Mouse (Mus musculus) limb, embryonic 14.5 days (tissue): ENCODE measurements at regions not wholly inside any gene's neighbourhood (a gene's known extent, or its start where the extent isn't known, plus 50 kb on each side); places are given as distances from the start of the nearest gene placed in this dataset.

Source experiments
- ATAC-seq: fragments of 200-750 bp; cut with Nextera tagmentation; 2 replicates; pipeline ENCODE4 v1.8.0; 2017; ENCODE audit warnings: low read depth, moderate number of reproducible peaks, moderate TSS enrichment; ENCODE audit not compliant: low FRiP score
- DNase-seq: peaks from one replicate; pipeline ENCODE4 v3.0.0-alpha.2; 2015; ENCODE audit warnings: low spot score
- H3K27ac ChIP-seq: fragments of 300-500 bp; sonication (generic); replicated peaks from 2 replicates; pipeline ENCODE4 v1.5.1; 2014; ENCODE audit warnings: low read depth, mild to moderate bottlenecking, low read length, moderate library complexity, mixed read lengths
- H3K27me3 ChIP-seq: fragments of 300-500 bp; sonication (generic); 2 replicates; pipeline ENCODE4 v1.6.1; 2014; ENCODE audit warnings: low read length, mixed read lengths; ENCODE audit not compliant: control insufficient read depth, insufficient read depth
- H3K36me3 ChIP-seq: fragments of 300-500 bp; sonication (generic); 2 replicates; pipeline ENCODE4 v1.6.1; 2014; ENCODE audit warnings: mild to moderate bottlenecking, low read length, moderate library complexity, mixed read lengths; ENCODE audit not compliant: control insufficient read depth, insufficient read depth
- H3K4me1 ChIP-seq: fragments of 300-500 bp; sonication (generic); 2 replicates; pipeline ENCODE4 v1.6.1; 2014; ENCODE audit warnings: antibody characterized with exemption, low read length, mixed read lengths; ENCODE audit not compliant: control insufficient read depth, insufficient read depth
- H3K4me2 ChIP-seq: fragments of 300-500 bp; sonication (generic); replicated peaks from 2 replicates; pipeline ENCODE4 v1.6.1; 2014; ENCODE audit warnings: low read depth, mild to moderate bottlenecking, low read length, moderate library complexity; ENCODE audit not compliant: severe bottlenecking
- H3K4me3 ChIP-seq: fragments of 300-500 bp; sonication (generic); replicated peaks from 2 replicates; pipeline ENCODE4 v1.5.1; 2014; ENCODE audit warnings: low read length
- H3K9ac ChIP-seq: fragments of 300-500 bp; sonication (generic); 2 replicates; pipeline ENCODE4 v1.6.1; 2014; ENCODE audit warnings: mild to moderate bottlenecking, low read depth, low read length, moderate library complexity; ENCODE audit not compliant: severe bottlenecking
- H3K9me3 ChIP-seq: fragments of 300-500 bp; sonication (generic); 2 replicates; pipeline ENCODE4 v1.6.1; 2016; ENCODE audit warnings: low read length; ENCODE audit not compliant: control insufficient read depth
- POLR2A ChIP-seq: fragments of 200-500 bp; IDR thresholded peaks from 2 replicates; pipeline ENCODE4 v1.8.0; 2012; ENCODE audit warnings: inconsistent platforms, mild to moderate bottlenecking, moderate library complexity, borderline replicate concordance; ENCODE audit not compliant: insufficient read depth, insufficient read length; ENCODE audit errors: extremely low read depth
- WGBS: fragments of 180-500 bp; shearing (Covaris S2); extraction: QIAGEN DNeasy Blood & Tissue Kit; methylation state at CpG from one replicate; pipeline ENCODE4 v1.1.7; 2014; 5-methylcytosine and 5-hydroxymethylcytosine counted together

GRCm38 (mm10) chr10:102801391-102801790 lies 228.6 kb downstream of the Alx1 start:
- TF ChIP-seq POLR2A, result no peak
- Histone ChIP-seq H3K9me3 (no peaks in the 10 kb centered on the region), H3K27me3 (no peaks in the 10 kb centered on the region), H3K36me3 (no peaks in the 10 kb centered on the region), H3K27ac (no peak overlapping the region), H3K4me1 (no peaks in the 10 kb centered on the region), H3K9ac (no peak overlapping the region), H3K4me3 (no peak overlapping the region), H3K4me2 (no peak overlapping the region)
- DNase-seq (no peak), ATAC-seq (no peak)
- 81% methylated on average over 3 of the region's 3 CpGs for WGBS

GRCm38 (mm10) chr10:102779243-102779642 lies 250.8 kb downstream of the Alx1 start:
- DNase-seq (no peak), ATAC-seq (no peak)
- Histone ChIP-seq H3K9ac (no peak overlapping the region), H3K4me3 (no peak overlapping the region), H3K4me2 (no peak overlapping the region), H3K27me3 (no peaks in the 10 kb centered on the region), H3K4me1 (no peaks in the 10 kb centered on the region), H3K27ac (no peak overlapping the region), H3K9me3 (no peaks in the 10 kb centered on the region), H3K36me3 (no peaks in the 10 kb centered on the region)
- TF ChIP-seq POLR2A, result no peak
- WGBS, result 80% methylated on average over 2 of the region's 2 CpGs

GRCm38 (mm10) chr10:102763696-102764095 lies 251.7 kb downstream of the Rassf9 start:
- WGBS, result 81% methylated on average over 4 of the region's 4 CpGs
- Histone ChIP-seq H3K9me3 (no peaks in the 10 kb centered on the region), H3K4me1 (no peaks in the 10 kb centered on the region), H3K4me2 (no peak overlapping the region), H3K36me3 (no peaks in the 10 kb centered on the region), H3K27ac (no peak overlapping the region), H3K9ac (no peak overlapping the region), H3K4me3 (no peak overlapping the region), H3K27me3 (no peaks in the 10 kb centered on the region)
- no peak for TF ChIP-seq POLR2A
- DNase-seq (no peak), ATAC-seq (no peak)

- no peak overlapping the region for H3K4me2 ChIP-seq
Measured at GRCm38 (mm10) chr10:102762378-102762777, 250.4 kb downstream of the Rassf9 start.

GRCm38 (mm10) chr10:102735207-102735606 lies 223.2 kb downstream of the Rassf9 start:
- Histone ChIP-seq H3K27ac (no peak overlapping the region), H3K4me1 (no peaks in the 10 kb centered on the region), H3K36me3 (no peaks in the 10 kb centered on the region), H3K9me3 (no peaks in the 10 kb centered on the region), H3K4me2 (no peak overlapping the region), H3K4me3 (no peak overlapping the region), H3K9ac (no peak overlapping the region), H3K27me3 (no peaks in the 10 kb centered on the region)
- no peak for TF ChIP-seq POLR2A
- DNase-seq (peak; percentile 45), ATAC-seq (no peak)
- 38% methylated on average over 3 of the region's 3 CpGs for WGBS

More at GRCm38 (mm10) chr10:102762378-102762777, 250.4 kb downstream of the Rassf9 start:
- Histone ChIP-seq H3K4me3 (no peak overlapping the region), H3K4me1 (no peaks in the 10 kb centered on the region), H3K9me3 (no peaks in the 10 kb centered on the region), H3K27me3 (no peaks in the 10 kb centered on the region), H3K9ac (no peak overlapping the region), H3K27ac (no peak overlapping the region), H3K36me3 (no peaks in the 10 kb centered on the region)
- DNase-seq (no peak), ATAC-seq (no peak)
- 78% methylated on average over 2 of the region's 2 CpGs for WGBS
- no peak for TF ChIP-seq POLR2A

- no peak for ATAC-seq
- H3K36me3 ChIP-seq, result no peaks in the 10 kb centered on the region
- H3K4me1 ChIP-seq, result no peaks in the 10 kb centered on the region
- TF ChIP-seq POLR2A, result no peak
- H3K9ac ChIP-seq, result no peak overlapping the region
- no peak overlapping the region for H3K27ac ChIP-seq
- WGBS, result 84% methylated on average over 6 of the region's 6 CpGs
- no peaks in the 10 kb centered on the region for H3K27me3 ChIP-seq
- no peaks in the 10 kb centered on the region for H3K9me3 ChIP-seq
- DNase-seq, result no peak
- no peak overlapping the region for H3K4me2 ChIP-seq
- H3K4me3 ChIP-seq, result no peak overlapping the region
Measured at GRCm38 (mm10) chr10:102732420-102732819, 220.4 kb downstream of the Rassf9 start.
